Mouse (Mus musculus): ENCODE measurements around the gene 4930407I10Rik.

GRCm38 (mm10) chr15:82063909-82064308 lies 5.0 kb downstream of the 4930407I10Rik start:
- TF ChIP-seq CTCF (IDR thresholded peaks at IDR 0.05; ENCODE audit: borderline replicate concordance, insufficient read depth, low read depth, low read length) (no peak), POLR2A (IDR thresholded peaks at IDR 0.05; ENCODE audit: borderline replicate concordance, insufficient read depth, low read length) (no peak)

Data from cerebellum, adult 2 months (tissue).